Mouse (Mus musculus) gonadal fat pad, adult 2 months (tissue): ENCODE results near the gene Eml5. TPM values are rescaled to one million over a fixed set of nuclear protein-coding genes. Genes with fewer than 3 reads are reported as not detected.

Experiments used
- DNase-seq: peaks from one replicate; pipeline ENCODE4 v3.0.0-alpha.2; 2012; ENCODE audit warnings: low read depth
- polyA plus RNA-seq: library from polyadenylated mRNA; depleted of rRNA; stranded (reverse); fragments of >200 nt; gene quantifications from 2 replicates; pipeline ENCODE4 v1.2.3, GENCODE M21; 2012; rRNA removed

Gene Eml5
- 7.8 and 9.9 TPM in 2 replicates for polyA plus RNA-seq

DNA sequence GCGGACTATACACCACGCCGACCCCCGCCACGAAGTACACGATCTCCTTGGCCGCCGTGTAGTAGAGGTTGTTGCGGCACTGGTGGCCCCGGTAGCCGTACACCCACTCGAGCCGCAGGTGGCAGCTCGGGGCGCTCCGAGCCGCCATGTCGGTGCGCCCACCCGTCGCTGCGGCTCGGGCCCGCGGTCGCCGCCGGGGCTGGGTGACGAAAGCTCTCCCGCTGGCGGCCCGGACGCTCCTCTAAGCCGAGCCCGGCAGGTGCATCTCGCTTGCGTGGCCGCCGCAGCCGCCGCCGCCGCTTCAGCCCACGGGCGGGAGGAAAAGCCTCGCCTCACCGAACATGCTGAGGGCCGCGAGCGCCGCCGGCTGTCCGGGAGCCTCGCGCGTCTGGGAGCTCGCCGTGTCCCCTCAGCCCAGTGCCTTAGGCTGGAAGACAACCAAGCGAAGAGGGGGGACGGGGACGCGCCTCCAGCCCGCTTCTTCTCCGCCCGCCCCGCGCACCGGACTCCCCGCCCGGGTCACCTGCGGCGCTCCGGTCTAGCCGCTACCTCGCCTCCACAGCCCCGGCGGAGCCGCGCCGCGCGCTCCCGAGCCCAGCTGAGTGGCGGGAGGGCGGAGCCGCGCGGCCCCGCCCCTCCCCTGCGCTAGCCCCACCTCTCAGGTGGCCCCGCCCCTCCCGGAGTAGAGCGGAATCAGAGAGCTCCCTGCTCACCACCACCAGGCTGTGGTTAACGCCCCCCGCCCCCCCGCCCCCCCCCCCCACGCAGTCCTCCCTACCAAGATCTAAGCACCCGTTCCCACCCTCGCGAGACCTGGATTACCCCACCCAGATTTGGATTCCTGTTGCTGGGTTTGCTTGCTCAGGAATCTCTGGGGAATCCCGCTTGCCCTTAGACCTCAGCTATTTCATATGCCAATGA is at the start of gene Eml5:
Gene Eml5, minus strand, starts transcription at position 604 of the 921 bp plus-strand sequence.
- no peak for DNase-seq

DNA sequence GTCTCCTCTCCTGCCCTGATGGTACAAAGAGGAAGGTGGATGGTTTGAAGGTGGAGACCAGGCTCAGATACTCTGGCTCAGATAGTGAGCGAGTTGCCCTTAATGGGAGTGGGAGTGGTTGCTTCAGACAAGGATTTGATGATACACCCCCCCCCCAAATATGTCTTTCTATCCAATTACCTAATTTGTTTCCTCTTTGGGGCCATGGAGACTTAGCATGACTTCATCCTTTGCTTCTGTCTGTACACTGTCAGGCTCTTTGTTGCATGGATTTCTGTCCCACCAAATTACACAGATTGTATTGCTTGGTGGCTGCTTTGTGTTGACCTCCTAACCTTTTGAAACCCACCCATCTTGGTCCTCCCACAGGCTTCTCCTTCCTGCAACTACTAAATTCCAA is 31.6 kb upstream of the Eml5 start:
- no peak for DNase-seq

DNA sequence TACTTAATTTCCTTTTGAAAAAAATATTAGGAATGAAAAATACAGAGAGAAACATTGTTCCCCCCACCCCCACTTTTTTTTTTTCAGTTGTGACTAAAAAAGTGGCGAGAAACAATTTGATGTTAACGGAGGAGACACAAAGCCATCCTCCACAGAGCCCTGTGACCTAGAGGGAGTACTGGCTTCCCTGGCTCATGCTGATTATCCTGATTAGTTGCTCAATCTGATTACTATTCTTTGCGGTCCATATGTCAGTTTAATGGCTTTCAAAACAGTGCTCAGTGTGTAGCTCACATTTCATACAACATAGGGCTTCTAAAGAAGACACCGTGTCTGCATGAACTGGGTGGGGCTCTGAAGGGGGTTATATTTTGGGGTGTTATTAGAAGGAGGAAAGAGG is 31.2 kb upstream of the Eml5 start:
- no peak for DNase-seq

- DNase-seq: no peak
Observed at GRCm38 (mm10) chr12:98931174-98931573, 29.9 kb upstream of the Eml5 start.

GRCm38 (mm10) chr12:98920194-98920991 is 19.1 kb upstream of the Eml5 start, which contains the start of gene Ttc8:
Gene Ttc8 (plus strand): TSS chr12:98920574.
- DNase-seq: no peak

- DNase-seq: no peak
Observed at GRCm38 (mm10) chr12:98910096-98910495, 8.8 kb upstream of the Eml5 start.

GRCm38 (mm10) chr12:98905466-98905865 is 4.2 kb upstream of the Eml5 start:
- no peak for DNase-seq

GRCm38 (mm10) chr12:98900341-98900880 is 873 bp downstream of the Eml5 start:
- DNase-seq: no peak

- DNase-seq: no peak
Observed at GRCm38 (mm10) chr12:98899676-98900075, 1.6 kb downstream of the Eml5 start.

GRCm38 (mm10) chr12:98896761-98897160 is 4.5 kb downstream of the Eml5 start:
- no peak for DNase-seq

GRCm38 (mm10) chr12:98884515-98884914 is 16.8 kb downstream of the Eml5 start:
- DNase-seq: no peak

GRCm38 (mm10) chr12:98881796-98882195 is 19.5 kb downstream of the Eml5 start:
- no peak for DNase-seq

DNA sequence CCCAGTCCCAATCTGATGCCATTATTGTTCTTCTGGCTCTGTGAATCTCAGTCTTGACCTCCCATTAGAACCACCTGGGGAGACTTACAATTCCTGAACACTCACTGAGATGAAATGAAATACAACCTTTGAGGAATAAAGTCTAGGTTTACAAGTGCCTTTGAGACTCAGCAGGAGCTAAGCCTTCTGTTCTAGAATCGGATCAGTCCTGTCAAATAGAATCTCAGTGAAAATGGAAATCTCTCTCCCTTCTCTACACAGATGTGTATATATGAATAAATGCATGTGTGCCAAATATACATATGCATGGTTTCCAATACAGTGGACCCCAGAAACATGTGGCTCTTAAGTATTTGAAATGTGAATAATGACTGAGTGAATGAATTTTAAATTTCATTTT is 22.6 kb downstream of the Eml5 start:
- DNase-seq: no peak

- DNase-seq: no peak
Observed at GRCm38 (mm10) chr12:98875216-98875615, 26.1 kb downstream of the Eml5 start.

DNA sequence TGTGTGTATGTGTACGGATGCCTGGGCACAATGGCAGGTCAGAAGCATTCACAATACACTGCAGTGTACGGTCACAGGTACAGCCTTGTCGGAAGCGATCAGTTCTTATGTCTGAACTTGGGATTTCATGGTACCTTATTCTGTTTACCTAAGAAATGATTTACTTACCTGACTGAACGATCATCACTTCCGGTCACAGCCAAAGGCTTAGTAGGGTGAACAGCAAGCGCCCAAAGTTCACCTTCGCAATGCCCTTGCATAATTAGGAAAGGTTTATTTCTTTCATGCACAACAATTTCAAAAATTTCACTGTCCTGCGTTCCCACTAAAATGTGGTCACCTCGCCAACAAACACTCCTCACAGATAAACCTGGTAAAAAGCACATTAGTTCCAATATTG is 28.4 kb downstream of the Eml5 start:
- no peak for DNase-seq

GRCm38 (mm10) chr12:98863436-98863835 is 37.8 kb downstream of the Eml5 start:
- no peak for DNase-seq

- DNase-seq: no peak
Observed at GRCm38 (mm10) chr12:98860316-98860715, 41.0 kb downstream of the Eml5 start.

DNA sequence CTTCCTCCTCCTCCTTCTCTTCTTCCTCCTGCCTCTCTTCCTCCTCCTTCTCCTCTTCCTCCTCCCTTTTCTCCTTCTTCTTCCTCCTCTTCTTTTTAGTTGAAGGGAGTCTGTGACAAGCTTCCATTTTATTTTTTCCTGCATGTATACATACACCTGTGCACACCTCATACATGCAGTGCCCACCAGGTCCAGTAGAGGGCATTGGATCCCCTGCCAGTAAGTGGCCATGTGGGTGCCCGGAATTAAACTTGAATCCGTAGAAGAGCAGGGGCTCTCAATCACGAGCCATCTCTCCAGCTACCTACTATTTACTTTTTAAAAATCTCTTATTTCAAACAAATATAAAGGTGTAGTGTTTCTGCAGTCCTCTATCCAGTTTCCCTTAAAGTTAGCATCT is 50.5 kb downstream of the Eml5 start:
- no peak for DNase-seq

DNA sequence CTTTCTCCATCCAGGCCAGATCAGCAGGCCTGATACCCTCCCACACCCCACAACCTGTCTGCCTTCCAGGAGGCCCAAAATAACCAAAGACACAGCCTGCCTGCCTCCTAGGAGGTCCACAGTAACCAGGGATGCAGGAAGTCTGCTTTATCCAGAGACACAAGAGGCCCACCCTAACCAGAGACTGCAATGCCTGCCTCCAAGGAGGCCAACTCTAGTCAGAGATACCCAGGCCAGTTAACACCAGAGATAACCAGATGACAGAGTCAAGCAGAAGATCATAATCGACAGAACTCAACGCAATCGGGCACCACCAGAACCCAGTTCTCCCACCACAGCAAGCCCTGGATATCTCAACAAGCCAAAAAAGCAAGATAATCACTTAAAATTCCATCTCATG is 56.5 kb downstream of the Eml5 start:
- no peak for DNase-seq

DNA sequence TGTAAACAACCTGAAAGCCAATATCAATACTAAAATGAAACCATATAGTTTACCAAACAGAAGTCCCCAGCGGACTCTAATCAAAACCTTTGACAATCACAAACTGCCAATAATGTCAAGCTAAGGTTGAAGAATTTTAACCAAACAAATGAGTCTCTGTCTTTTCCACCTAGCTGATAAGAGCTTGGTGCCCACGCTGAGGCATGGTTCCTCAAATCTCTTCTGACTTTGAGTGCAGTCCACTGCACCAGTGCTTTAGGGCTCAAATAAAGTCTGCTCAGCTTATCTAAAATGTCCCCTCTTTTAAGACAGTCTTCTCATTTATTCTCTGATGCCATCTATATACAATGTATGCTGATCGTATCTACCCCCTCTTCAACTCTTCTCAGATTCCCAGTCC is 61.1 kb downstream of the Eml5 start:
- DNase-seq: no peak

GRCm38 (mm10) chr12:98837940-98838339 is 63.3 kb downstream of the Eml5 start:
- no peak for DNase-seq

GRCm38 (mm10) chr12:98835466-98835865 is 65.8 kb downstream of the Eml5 start:
- DNase-seq: no peak
